Mouse (Mus musculus): Measurements from ENCODE around the gene Osbpl8. TPM values are rescaled to one million over a fixed set of nuclear protein-coding genes. Genes with fewer than 3 reads are reported as not detected.
"Not testable (repeated sequence)": the region's sequence is repeated elsewhere in the genome, so short reads cannot be mapped to it uniquely, and the experiment has no call there.

Osbpl8 gene
- polyA plus RNA-seq, 1 experiment from 2014 or later: 9.2 TPM

DNA sequence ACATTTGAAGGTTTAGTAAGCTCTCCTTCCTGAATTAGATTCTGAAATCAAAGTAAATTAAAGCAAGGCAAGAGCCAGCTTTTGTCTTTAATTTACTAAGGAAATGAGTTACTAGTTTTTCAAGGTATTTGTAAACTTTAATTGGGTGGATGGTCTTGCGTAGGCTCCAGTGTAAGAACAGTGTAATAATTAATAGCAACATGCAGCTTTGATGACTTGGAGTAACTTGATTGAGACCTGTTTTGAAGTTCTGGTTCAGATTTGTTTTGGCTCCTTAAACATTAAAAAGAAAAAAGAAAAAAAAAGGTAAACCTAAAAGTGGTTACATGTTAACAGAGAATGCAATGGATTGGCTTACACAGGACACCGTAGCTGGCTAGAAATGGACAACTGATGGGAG lies 40.9 kb downstream of the Osbpl8 start:
- Histone ChIP-seq H3K4me1 (replicated peaks) (no peaks in the 10 kb centered on the region), H3K4me3 (no peak overlapping the region), H3K27ac (no peak overlapping the region), H3K9me3 (no peaks in the 10 kb centered on the region), H3K27me3 (ENCODE audit: insufficient read depth, poor library complexity, severe bottlenecking) (no peaks in the 10 kb centered on the region), H3K36me3 (no peaks in the 10 kb centered on the region; the same call in 1 of the 2 replicates)
- 92% methylated on average over 2 of the region's 2 CpGs for WGBS
- no peak for DNase-seq (ENCODE audit: low spot score)

DNA sequence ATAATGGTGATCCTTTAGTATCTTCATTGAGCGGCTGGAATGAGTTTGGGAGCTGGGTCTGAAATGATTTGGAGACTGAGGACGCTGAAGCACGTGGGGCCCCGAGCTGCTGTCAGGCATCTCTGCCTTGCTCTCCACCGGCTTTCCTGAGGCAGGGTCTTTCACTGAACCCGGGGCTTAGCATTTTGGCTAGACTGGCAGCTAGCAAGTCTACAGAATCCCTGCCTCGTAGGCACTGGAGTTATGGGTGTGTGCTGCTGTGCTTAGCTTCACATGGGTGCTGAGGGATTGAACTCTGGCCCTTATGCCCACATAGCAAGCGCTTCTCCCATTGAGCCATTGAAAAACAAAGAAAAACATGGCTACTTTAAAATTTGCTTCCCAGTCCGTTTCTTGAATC lies 42.8 kb downstream of the Osbpl8 start:
- DNase-seq (ENCODE audit: low spot score): no peak
- no peak overlapping the region for H3K4me3 ChIP-seq
- 77% methylated on average over 9 of the region's 9 CpGs for WGBS

DNA sequence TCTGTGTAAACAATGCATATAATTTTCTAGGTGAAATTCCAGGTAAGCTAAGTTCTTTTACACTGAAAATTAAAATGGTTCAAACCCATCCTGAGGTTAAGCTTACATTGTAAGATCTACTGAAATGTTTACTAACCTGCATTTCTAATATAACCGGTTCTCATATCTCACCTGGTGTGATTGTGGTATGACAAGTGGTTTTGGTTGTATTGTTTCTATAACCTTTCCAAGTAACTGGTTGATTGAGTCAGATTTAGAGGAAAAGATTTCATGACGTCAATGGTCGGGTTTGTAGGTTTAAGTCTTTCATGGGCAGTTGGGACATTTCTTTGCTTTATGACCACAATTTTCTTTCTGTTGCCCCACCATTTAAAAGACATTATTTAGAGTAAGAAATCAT lies 49.5 kb downstream of the Osbpl8 start:
- no peak overlapping the region for H3K27ac ChIP-seq
- no peaks in the 10 kb centered on the region for H3K4me1 ChIP-seq (replicated peaks)
- no peaks in the 10 kb centered on the region for H3K9me3 ChIP-seq
- no peaks in the 10 kb centered on the region; the same call in 1 of the 2 replicates for H3K36me3 ChIP-seq
- no peak for DNase-seq (ENCODE audit: low spot score)
- H3K27me3 ChIP-seq (ENCODE audit: insufficient read depth, poor library complexity, severe bottlenecking): no peaks in the 10 kb centered on the region
- H3K4me3 ChIP-seq: no peak overlapping the region
- WGBS: 92% methylated on average over 3 of the region's 3 CpGs

More for the DNA sequence above, 42.8 kb downstream of the Osbpl8 start:
- H3K27ac ChIP-seq: no peak overlapping the region
- no peaks in the 10 kb centered on the region for H3K27me3 ChIP-seq (ENCODE audit: insufficient read depth, poor library complexity, severe bottlenecking)
- H3K9me3 ChIP-seq: no peaks in the 10 kb centered on the region
- no peaks in the 10 kb centered on the region; the same call in 1 of the 2 replicates for H3K36me3 ChIP-seq
- no peaks in the 10 kb centered on the region for H3K4me1 ChIP-seq (replicated peaks)

DNA sequence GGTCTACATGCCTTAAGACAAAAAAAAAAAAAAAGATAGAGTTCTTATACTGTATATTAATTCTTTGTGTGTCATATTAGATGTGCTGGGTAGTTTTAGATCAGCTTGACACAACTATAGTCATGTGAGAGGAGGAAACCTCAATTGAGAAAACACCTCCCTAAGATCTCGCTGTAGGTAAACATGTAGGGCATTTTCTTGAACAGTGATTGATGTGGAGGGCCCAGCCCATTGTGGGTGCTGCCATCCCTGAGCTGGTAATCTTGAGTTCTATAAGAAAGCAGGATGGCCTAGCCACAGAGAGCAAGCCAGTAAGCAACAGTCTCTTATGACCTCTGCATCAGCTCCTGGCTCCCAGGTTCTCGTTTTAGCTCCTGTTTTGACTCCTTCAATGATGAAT lies 50.1 kb downstream of the Osbpl8 start:
- 89% methylated on average over 2 of the region's 2 CpGs for WGBS
- Histone ChIP-seq H3K4me1 (replicated peaks) (no peaks in the 10 kb centered on the region), H3K9me3 (no peaks in the 10 kb centered on the region), H3K4me3 (no peak overlapping the region), H3K27me3 (ENCODE audit: insufficient read depth, poor library complexity, severe bottlenecking) (no peaks in the 10 kb centered on the region), H3K36me3 (no peaks in the 10 kb centered on the region; the same call in 1 of the 2 replicates), H3K27ac (no peak overlapping the region)
- DNase-seq (ENCODE audit: low spot score): no peak

DNA sequence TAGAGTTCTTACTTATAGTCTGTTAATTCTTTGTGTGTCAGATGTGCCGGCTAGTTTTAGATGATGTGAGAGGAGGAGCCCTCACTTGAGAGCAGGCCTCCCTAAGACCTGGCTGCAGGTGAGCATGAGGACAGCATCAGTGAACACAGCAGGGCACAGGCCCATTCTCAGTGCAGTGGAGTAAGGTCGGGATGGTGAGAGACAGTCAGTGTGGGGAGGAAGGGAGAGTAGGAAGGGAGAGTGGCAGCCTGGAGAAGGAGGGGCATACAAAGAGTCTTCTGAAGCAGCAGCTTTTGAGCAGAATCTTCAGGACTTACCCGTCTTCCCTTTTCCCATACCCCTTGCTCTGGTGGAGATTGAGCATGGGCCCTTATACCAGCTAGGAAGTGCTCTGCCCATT lies 51.0 kb downstream of the Osbpl8 start:
- Histone ChIP-seq H3K27ac (no peak overlapping the region), H3K27me3 (ENCODE audit: insufficient read depth, poor library complexity, severe bottlenecking) (no peaks in the 10 kb centered on the region), H3K36me3 (no peaks in the 10 kb centered on the region), H3K4me3 (no peak overlapping the region), H3K9me3 (no peaks in the 10 kb centered on the region), H3K4me1 (replicated peaks) (no peaks in the 10 kb centered on the region)
- no peak for DNase-seq (ENCODE audit: low spot score)
- 77% methylated on average over 3 of the region's 3 CpGs for WGBS

DNA sequence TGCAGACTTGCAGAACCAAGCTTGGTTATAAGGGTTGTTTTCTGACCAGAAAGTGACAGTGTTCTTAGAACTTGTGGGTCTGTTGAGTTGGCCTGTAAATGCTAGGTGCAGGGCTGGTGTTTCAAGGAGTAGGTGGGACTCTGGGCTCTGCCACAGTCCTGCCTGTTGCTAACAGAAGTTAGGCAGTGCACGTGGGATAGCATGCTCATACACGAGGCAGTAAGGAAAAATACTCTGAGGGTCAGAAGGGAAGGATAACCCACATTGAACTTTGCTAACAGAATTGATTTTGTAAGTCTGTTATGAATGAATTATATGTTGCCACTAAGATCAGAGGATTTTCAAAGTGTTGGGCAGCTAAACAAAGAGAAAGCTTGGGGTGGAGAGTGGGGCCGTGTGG lies 51.6 kb downstream of the Osbpl8 start:
- no peak overlapping the region for H3K4me3 ChIP-seq
- 86% methylated on average over 3 of the region's 3 CpGs for WGBS
- DNase-seq (ENCODE audit: low spot score): no peak

DNA sequence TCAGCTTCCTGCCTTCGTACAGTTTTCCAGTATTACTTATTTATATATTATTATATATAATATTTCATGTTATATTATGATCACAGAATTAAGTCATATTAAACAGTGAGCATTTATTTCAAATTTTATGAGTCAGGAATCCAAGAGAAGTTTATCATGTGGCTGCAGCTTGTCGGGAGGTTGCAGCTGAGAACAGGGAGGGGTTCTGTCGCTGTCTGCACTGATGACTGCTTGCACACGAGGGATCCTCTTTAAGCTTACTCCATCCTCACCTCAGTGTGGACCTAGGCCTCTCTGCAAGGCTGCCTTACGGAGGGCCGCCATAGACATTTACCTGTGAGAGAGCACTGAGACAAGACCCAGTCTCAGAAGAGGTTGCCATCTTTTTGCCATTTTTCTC lies 58.0 kb downstream of the Osbpl8 start:
- DNase-seq (ENCODE audit: low spot score): no peak
- WGBS: 83% methylated on average over 6 of the region's 6 CpGs
- Histone ChIP-seq H3K27ac (no peak overlapping the region), H3K4me3 (no peak overlapping the region), H3K9me3 (no peaks in the 10 kb centered on the region), H3K4me1 (replicated peaks) (peaks cover 10% of the 10 kb centered on the region), H3K36me3 (no peaks in the 10 kb centered on the region), H3K27me3 (ENCODE audit: insufficient read depth, poor library complexity, severe bottlenecking) (no peaks in the 10 kb centered on the region)

More for the DNA sequence above, 51.6 kb downstream of the Osbpl8 start:
- Histone ChIP-seq H3K4me1 (replicated peaks) (no peaks in the 10 kb centered on the region), H3K36me3 (no peaks in the 10 kb centered on the region), H3K9me3 (no peaks in the 10 kb centered on the region), H3K27me3 (ENCODE audit: insufficient read depth, poor library complexity, severe bottlenecking) (no peaks in the 10 kb centered on the region), H3K27ac (no peak overlapping the region)

DNA sequence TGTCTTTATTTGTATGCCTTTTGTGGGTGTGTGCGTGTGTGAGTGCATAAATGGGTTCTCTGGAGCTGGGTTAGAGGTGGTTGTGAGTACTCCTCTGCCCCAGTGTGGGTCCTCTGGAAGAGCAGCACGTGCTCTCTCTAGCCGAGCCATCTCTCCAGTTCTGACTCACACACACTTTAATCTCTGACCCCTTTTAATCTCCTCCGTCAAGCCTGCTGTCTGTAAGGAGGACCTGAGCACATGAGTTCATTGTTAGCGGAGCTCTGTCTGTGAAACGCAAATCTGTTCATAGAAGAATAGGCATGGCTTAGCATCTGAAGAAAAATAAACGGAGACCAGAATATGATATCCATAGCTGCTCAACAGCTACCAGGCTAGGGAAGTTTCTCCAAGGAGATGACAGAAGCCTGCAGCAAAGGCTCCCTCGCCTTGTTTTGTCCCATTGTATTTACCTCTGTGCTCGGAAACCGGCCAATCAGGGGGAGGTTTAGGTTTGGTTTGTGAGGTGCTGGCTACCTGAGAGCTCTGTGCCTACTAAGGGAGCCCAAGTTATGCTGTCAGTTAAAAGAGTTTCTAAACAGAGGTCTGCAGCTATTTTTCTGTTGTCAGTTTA lies 58.8 kb downstream of the Osbpl8 start:
- Histone ChIP-seq H3K9me3 (no peaks in the 10 kb centered on the region), H3K27me3 (ENCODE audit: insufficient read depth, poor library complexity, severe bottlenecking) (no peaks in the 10 kb centered on the region), H3K4me1 (replicated peaks) (peaks cover 10% of the 10 kb centered on the region), H3K4me3 (no peak overlapping the region), H3K36me3 (no peaks in the 10 kb centered on the region), H3K27ac (no peak overlapping the region)
- WGBS: 40% methylated on average over 10 of the region's 10 CpGs
- no peak for DNase-seq (ENCODE audit: low spot score)

DNA sequence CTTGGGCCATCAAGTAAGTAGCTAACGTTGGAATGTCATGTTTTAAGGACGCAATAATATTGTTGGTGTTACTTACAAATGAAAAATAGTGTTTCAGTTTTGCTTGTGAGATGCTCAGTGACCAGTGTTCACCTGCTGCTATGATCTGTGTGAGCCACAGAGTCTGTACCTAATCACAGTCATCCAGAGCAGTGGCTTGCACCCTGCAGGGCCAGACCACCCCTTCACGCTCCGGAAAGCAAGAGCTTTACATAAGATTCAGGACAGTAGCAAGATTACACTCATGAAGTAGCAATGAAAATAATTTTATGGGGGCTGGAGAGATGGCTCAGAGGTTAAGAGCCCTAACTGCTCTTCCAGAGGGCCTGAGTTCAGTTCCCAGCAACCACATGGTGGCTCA lies 60.1 kb downstream of the Osbpl8 start:
- H3K36me3 ChIP-seq: no peaks in the 10 kb centered on the region
- 88% methylated on average over 4 of the region's 4 CpGs for WGBS
- H3K4me3 ChIP-seq: no peak overlapping the region
- H3K9me3 ChIP-seq: no peaks in the 10 kb centered on the region
- H3K4me1 ChIP-seq (replicated peaks): peaks cover 10% of the 10 kb centered on the region
- H3K27me3 ChIP-seq (ENCODE audit: insufficient read depth, poor library complexity, severe bottlenecking): no peaks in the 10 kb centered on the region
- H3K27ac ChIP-seq: no peak overlapping the region
- no peak for DNase-seq (ENCODE audit: low spot score)

DNA sequence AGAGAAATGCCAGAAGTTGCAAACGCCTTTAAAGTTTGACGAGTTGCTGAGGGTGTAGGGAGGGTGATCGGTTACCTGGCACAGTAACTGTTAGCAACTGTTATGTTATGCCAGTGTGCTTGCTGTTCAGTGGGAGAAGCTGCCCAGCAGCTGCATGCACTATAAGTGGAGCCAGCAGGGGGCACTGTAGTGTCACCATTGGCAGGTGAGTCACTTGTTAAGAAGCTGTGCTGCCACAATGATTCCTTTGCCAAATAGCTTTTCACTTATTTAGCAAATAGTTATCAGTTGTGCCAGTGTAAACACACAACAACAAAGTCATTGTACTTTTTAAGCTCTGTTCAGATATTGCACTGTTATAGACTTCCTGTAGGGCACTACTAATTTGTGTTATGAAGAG lies 62.0 kb downstream of the Osbpl8 start:
- Histone ChIP-seq H3K36me3 (no peaks in the 10 kb centered on the region), H3K27me3 (ENCODE audit: insufficient read depth, poor library complexity, severe bottlenecking) (no peaks in the 10 kb centered on the region), H3K4me1 (replicated peaks) (peaks cover 10% of the 10 kb centered on the region), H3K4me3 (no peak overlapping the region), H3K27ac (no peak overlapping the region), H3K9me3 (no peaks in the 10 kb centered on the region)
- 33% methylated on average over 3 of the region's 3 CpGs for WGBS
- DNase-seq (ENCODE audit: low spot score): peak; percentile 86

DNA sequence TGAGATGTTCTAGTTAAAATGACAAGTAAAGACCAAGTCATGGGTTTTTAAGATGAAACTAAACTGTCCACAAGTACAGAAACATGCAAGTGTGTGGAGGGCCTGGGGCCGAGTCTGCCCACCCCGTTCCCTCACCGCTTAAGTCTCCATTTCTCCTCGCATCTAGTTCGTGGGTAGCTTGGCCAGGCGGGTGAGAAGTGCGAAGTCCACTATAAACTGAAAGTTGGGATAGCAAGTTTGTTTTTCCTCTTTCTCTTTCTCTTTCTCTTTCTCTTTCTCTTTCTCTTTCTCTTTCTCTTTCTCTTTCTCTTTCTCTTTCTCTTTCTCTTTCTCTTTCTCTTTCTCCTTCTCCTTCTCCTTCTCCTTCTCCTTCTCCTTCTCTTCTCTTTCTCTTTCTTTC lies 67.7 kb downstream of the Osbpl8 start:
- not testable (repeated sequence) for DNase-seq (ENCODE audit: low spot score); H3K9me3 ChIP-seq; H3K27ac ChIP-seq; H3K4me1 ChIP-seq (replicated peaks); H3K27me3 ChIP-seq (ENCODE audit: insufficient read depth, poor library complexity, severe bottlenecking); H3K4me3 ChIP-seq; H3K36me3 ChIP-seq
- 88% methylated on average over 7 of the region's 7 CpGs for WGBS

DNA sequence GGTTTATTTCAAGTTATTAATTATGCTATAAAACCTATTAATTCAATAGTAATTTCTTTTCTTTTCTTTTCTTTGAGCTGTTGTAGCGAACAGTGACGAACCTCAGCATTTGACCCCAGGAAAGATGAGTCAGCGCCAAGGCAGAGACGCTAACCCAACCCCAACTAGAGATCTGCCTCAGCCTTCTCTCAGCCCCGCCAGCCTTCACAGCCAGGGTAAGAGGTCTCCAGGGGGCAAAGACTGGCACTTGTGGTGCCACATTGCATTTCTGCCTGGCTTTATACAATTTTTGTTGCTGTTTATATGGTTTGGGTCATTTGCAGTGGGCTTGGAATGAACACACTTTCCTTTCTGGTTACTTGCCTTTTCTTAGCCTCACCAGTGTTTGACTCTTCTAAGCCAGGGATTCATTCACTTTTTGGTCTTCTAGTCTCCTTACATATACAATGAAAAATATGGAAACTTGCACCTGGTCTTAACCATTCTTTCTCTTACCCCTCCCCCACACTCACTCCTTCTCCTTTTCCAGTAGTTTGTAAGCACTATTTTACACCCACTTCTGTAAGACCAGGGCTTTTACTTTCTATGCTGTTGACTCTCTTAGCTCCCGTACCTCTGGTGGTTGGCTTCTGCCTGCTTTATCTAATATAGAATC lies 69.1 kb downstream of the Osbpl8 start:
- H3K9me3 ChIP-seq: no peaks in the 10 kb centered on the region
- no peak for DNase-seq (ENCODE audit: low spot score)
- no peaks in the 10 kb centered on the region for H3K27me3 ChIP-seq (ENCODE audit: insufficient read depth, poor library complexity, severe bottlenecking)
- no peak overlapping the region for H3K27ac ChIP-seq
- no peaks in the 10 kb centered on the region for H3K4me1 ChIP-seq (replicated peaks)
- H3K36me3 ChIP-seq: no peaks in the 10 kb centered on the region
- no peak overlapping the region for H3K4me3 ChIP-seq
- 89% methylated on average over 6 of the region's 6 CpGs for WGBS

DNA sequence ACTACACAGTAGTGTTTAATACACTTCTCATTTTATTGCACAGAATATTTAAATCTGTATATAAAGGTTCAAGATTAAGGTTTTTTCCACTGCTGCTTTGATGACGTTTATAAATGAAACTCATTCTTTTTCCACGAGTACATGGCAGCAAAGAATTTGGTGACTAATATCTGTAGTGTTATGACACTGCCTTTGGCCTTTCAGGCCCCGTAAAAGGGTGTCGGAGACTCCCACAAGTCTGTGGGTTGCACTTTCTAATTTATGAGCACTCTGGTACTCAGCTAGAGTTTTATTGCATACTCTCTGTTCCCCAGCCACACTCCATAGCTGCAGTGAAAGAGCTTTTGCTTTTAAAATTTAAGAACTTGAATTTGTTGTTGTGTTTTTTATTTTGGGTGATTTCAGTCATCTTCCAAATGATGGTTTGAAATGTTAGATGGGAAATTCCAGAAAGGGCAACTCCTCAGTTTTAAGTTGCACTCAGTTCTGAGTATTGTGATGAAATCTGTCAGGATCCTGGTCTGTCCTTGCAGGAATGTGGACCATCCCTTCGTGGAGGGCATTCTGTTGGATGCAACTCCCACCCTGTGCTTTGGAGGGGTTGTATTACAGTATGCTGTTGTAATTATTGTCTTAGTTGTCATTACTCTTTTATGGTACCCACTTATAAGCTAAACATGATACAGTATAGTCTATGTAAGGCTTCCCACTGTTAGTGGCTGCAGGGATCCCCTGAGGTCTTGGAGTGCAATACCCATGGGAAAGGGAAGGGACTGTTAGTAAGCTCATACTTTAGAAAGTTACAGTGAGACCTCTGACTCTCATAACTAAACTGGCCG lies 70.1 kb downstream of the Osbpl8 start:
- H3K27me3 ChIP-seq (ENCODE audit: insufficient read depth, poor library complexity, severe bottlenecking): no peaks in the 10 kb centered on the region
- H3K4me3 ChIP-seq: no peak overlapping the region
- WGBS: 89% methylated on average over 6 of the region's 6 CpGs
- DNase-seq (ENCODE audit: low spot score): no peak
- H3K9me3 ChIP-seq: no peaks in the 10 kb centered on the region
- no peaks in the 10 kb centered on the region for H3K4me1 ChIP-seq (replicated peaks)
- H3K27ac ChIP-seq: no peak overlapping the region
- no peaks in the 10 kb centered on the region for H3K36me3 ChIP-seq

Data from hindbrain, embryonic 10.5 days (tissue).